Mouse (Mus musculus) frontal cortex, postnatal 10 days (tissue): ENCODE data around the gene Mrpl39.

Experiments used
- DNase-seq, 2 experiments: peaks; one replicate each; pipeline ENCODE4 v3.0.0; 2022; ENCODE audit warnings: low spot score in 2 of 2, mixed read lengths in 1 of 2

The Mrpl39 gene

GRCm38 (mm10) chr16:84698708-84699107 lies 36.8 kb downstream of the Mrpl39 start:
- DNase-seq: no peak

GRCm38 (mm10) chr16:84696178-84696577 lies 39.4 kb downstream of the Mrpl39 start:
- no peak for DNase-seq

- DNase-seq: no peak
Measured at GRCm38 (mm10) chr16:84681991-84682390, 53.6 kb downstream of the Mrpl39 start.

- no peak for DNase-seq
Measured at GRCm38 (mm10) chr16:84680760-84681159, 54.8 kb downstream of the Mrpl39 start.

- no peak for DNase-seq
Measured at GRCm38 (mm10) chr16:84677292-84677691, 58.2 kb downstream of the Mrpl39 start.
